Mouse (Mus musculus) E14TG2a.4 (cell line): ENCODE results near the gene Tanc2.

Source experiments
- H3K27me3 ChIP-seq: 2 replicates; pipeline ENCODE4 v1.6.1; 2014; ENCODE audit warnings: low read length, control low read depth; ENCODE audit not compliant: insufficient read depth
- H3K36me3 ChIP-seq: 2 replicates; pipeline ENCODE4 v1.6.1; 2014; ENCODE audit warnings: low read length, control low read depth; ENCODE audit not compliant: insufficient read depth
- H3K4me1 ChIP-seq: replicated peaks from 2 replicates; pipeline ENCODE4 v1.6.1; 2014; ENCODE audit warnings: low read depth, low read length, control low read depth
- H3K4me3 ChIP-seq: replicated peaks from 2 replicates; pipeline ENCODE4 v1.5.1; 2014; ENCODE audit warnings: mild to moderate bottlenecking, low read length
- H3K9me3 ChIP-seq: 2 replicates; pipeline ENCODE4 v1.6.1; 2014; ENCODE audit warnings: low read length, control low read depth
- CTCF ChIP-seq: conservative IDR thresholded peaks from 2 replicates; pipeline ENCODE4 v1.5.1; 2014; ENCODE audit warnings: low read length
- NANOG ChIP-seq: IDR thresholded peaks from 2 replicates; pipeline ENCODE4 v1.6.1; 2014; ENCODE audit warnings: borderline replicate concordance, low read length, mixed read lengths
- POU5F1 ChIP-seq: IDR thresholded peaks from 2 replicates; pipeline ENCODE4 v1.6.1; 2014; ENCODE audit warnings: low read length, borderline replicate concordance

Tanc2 gene

DNA sequence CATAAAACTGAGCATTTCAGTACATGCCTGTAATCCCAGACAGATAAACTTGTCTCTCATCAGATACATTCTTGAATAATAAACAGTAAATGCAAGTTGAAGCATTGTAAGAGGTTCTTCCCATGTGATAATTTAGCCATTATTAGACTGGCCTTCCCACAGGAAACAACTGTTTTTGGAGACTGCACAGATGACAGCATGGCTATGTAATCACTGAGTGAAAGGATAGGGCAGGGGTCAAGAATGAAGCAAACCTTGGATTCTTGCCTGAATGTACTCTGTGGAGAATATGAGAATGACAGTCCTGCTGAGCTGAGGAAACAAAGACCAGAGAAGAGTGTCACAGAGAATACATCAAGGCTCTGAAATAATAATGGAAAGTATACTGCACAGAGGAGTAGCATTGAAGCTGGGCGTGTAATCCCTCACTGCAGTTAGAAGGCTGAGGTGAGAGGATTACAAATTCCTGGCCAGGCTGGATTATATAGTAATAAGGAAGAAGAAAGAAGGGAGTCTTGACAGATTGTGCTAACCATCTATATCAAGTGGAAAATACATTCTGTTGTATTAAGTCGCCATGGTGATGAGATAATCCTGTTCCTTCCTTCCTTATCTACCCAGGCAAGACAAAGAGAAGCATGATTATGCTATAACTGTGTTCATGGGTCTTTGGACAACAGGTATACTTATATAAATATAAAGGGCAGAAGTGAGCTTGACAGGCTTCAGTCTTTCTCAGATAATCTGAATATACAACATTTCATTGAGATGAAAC is 159.7 kb downstream of the Tanc2 start:
- no peak overlapping the region for H3K4me3 ChIP-seq
- TF ChIP-seq POU5F1 (no peak), NANOG (no peak), CTCF (no peak)
- no peaks in the 10 kb centered on the region for H3K9me3 ChIP-seq
- no peaks in the 10 kb centered on the region for H3K27me3 ChIP-seq
- H3K36me3 ChIP-seq, result no peaks in the 10 kb centered on the region
- no peaks in the 10 kb centered on the region for H3K4me1 ChIP-seq

DNA sequence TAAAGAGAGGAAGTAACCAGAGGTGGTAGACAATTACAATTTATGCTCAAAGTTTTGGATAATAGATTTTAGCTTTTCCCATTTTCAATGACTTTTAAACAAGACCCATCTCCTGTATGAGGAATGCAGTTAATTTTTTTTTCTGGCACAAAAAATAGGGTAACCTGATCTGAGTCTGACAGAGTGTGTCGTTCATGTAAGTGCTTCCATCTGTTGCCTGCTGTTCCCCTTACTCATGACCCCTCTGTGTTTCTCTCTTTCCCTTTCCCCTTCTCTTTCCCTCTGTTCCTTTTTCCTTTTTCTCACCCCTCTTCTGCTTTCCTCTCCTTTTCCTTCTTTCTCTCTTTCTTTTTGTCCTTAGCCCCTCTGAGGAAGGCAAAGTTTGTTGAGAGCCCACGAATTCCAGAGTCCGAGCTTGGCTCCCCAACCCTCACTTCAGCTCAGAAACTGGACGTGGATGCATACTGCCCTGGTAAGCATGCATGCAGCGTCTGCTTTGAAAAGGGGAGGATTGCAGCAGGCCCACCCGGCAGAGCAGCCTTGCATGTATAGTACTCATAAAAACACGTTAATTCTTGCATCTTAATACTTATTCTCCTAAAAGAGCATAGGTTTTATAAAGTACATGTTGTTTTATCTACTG is 168.9 kb downstream of the Tanc2 start:
- no peak for TF ChIP-seq NANOG
- TF ChIP-seq POU5F1, result no peak
- no peak for TF ChIP-seq CTCF
- H3K36me3 ChIP-seq, result no peaks in the 10 kb centered on the region
- H3K9me3 ChIP-seq, result no peaks in the 10 kb centered on the region
- H3K4me3 ChIP-seq, result no peak overlapping the region
- no peaks in the 10 kb centered on the region for H3K27me3 ChIP-seq
- no peaks in the 10 kb centered on the region for H3K4me1 ChIP-seq

DNA sequence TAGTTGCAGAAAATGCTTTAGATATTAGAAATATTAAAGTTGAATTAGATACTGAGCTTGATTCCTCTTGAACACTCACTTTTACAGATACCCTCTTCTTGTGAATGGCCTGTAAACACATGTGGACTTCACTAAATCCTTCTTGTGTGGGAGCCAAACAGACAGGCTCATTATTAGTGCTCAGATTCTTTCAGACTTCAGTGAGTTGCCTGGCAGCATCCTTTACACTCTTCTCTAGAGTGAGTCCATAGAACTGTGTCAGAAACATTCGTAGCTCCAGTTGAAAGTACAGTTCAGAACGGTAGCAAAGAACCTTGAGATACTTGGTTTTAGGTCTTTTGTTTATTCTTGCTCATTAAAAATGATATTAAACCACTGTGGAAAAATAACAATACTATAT is 169.6 kb downstream of the Tanc2 start:
- Histone ChIP-seq H3K36me3 (no peaks in the 10 kb centered on the region), H3K4me1 (no peaks in the 10 kb centered on the region), H3K27me3 (no peaks in the 10 kb centered on the region), H3K9me3 (no peaks in the 10 kb centered on the region), H3K4me3 (no peak overlapping the region)
- TF ChIP-seq POU5F1 (no peak), CTCF (no peak), NANOG (no peak)

DNA sequence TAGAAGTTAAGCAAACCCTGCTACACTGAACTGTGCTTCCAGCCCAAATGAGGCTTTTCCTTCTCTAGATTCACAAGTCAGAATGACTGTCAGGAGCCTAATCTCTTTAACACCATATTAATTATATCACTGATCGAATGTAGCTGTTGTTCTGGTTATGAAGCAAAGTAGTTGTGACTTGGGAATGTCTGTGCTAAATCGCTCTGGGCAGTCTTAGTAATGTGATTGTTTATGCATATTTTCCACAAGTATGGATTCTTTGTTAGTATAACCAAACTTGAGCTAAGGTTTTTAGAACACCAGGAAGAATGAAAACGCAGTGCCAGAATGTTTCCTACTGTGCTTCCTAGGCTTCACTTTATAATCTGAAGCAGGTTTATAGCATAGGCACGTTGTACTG is 170.6 kb downstream of the Tanc2 start:
- Histone ChIP-seq H3K4me1 (no peaks in the 10 kb centered on the region), H3K36me3 (no peaks in the 10 kb centered on the region), H3K9me3 (no peaks in the 10 kb centered on the region), H3K27me3 (no peaks in the 10 kb centered on the region), H3K4me3 (no peak overlapping the region)
- TF ChIP-seq NANOG, result no peak
- TF ChIP-seq POU5F1, result no peak
- TF ChIP-seq CTCF, result no peak

DNA sequence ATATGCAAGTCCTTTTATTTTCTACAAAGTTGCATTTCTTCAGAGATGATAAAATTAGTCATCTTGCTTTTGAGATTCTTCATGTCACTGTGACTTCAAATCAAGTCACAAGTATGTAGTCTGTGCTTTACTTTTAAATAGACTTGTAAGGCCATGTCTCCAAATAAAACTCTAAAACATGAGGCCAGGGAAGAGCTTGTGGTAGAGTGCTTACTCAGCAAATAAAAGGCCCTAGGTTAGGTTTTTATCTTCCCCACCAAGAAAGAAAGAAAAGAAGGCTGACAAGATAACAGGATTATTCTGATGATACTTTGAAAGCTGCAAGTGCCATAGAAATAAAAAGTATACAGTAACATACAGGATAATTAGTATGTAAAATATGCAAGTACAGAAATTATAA is 188.0 kb downstream of the Tanc2 start:
- Histone ChIP-seq H3K4me1 (no peaks in the 10 kb centered on the region), H3K36me3 (no peaks in the 10 kb centered on the region), H3K27me3 (no peaks in the 10 kb centered on the region), H3K9me3 (no peaks in the 10 kb centered on the region), H3K4me3 (no peak overlapping the region)
- TF ChIP-seq CTCF (no peak), NANOG (no peak), POU5F1 (no peak)

DNA sequence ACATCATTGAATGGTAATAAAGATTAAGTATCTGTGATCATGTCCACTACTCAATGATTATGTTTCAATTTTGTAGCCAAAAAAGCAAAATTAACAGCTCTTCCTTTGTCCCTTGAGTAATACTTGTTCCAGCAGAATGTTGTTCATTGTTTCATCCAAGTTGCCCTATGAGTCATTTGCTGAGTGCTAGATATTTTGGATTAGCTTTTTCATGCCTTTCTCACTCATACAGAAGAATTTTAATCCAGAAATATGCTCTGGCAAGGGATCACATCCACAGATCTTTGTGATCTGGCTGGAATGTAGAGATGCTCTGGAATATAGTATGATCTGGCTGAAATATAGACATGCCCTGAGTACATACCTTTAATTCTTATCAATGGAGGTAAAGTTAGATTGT is 202.7 kb downstream of the Tanc2 start:
- TF ChIP-seq NANOG (no peak), CTCF (no peak), POU5F1 (no peak)
- H3K27me3 ChIP-seq, result no peaks in the 10 kb centered on the region
- H3K9me3 ChIP-seq, result no peaks in the 10 kb centered on the region

DNA sequence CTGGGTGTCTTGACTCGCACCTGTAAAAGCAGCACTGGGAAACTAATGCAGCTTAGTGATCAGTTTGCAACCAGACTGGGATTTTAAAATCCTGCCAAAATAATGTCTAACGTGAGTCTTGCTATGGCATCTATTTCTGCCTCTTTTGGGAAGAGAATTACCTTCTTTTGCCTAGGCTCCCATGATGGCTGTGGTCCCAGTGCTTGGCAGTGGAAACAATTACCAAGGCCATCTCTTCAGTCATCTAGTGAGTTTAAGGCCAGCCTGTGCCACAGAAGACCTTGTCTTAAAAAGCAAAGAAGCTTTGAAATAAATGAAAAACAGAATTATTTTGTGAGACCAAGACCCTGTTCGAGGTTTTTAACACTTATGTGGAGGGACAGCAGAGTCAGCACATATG is 213.9 kb downstream of the Tanc2 start:
- H3K27me3 ChIP-seq, result no peaks in the 10 kb centered on the region
- no peaks in the 10 kb centered on the region for H3K9me3 ChIP-seq
- TF ChIP-seq POU5F1 (no peak), NANOG (no peak), CTCF (no peak)
- H3K36me3 ChIP-seq, result no peaks in the 10 kb centered on the region
- no peaks in the 10 kb centered on the region for H3K4me1 ChIP-seq
- no peak overlapping the region for H3K4me3 ChIP-seq

More for the DNA sequence above, 202.7 kb downstream of the Tanc2 start:
- H3K4me3 ChIP-seq, result no peak overlapping the region
- no peaks in the 10 kb centered on the region for H3K4me1 ChIP-seq
- no peaks in the 10 kb centered on the region for H3K36me3 ChIP-seq

DNA sequence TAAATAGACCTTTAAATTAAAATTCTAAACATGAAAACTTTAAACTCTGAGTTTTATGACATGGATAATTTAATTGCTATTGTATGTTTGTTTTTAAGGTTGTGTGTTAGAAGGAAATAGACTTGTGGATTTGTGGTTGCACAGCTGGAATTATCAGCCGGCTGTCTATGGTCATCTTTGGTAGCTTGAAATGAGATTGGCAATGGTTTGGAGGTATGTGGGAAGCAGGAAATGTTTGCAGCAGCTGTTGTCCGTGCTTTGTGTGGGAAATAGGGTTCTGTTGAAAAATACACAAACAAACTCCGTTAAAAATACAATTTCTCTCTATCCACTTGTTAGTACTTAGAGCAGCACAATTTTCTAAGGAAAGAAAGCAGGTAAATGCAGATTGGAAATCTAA is 215.0 kb downstream of the Tanc2 start:
- TF ChIP-seq NANOG (no peak), CTCF (no peak), POU5F1 (no peak)
- H3K9me3 ChIP-seq, result no peaks in the 10 kb centered on the region

DNA sequence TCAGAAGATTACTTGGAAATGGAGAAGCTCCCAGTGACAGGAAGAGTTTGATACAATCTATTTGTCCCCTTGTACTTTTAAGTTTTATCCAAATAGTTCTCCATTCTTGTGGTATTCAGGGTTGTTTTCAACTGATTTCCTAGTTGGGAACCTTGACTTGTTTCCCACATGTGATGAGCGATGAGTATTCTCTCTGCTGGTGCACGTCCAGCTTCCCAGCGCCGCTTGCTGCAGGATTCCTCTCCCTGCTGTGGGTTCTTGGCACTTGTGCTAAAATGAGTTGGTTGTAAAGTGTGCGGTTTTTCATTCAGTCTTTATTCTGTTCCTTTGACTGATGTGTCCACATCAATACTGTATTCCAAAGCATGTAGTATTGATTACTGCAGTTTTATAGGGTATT is 217.3 kb downstream of the Tanc2 start:
- H3K27me3 ChIP-seq, result no peaks in the 10 kb centered on the region
- no peaks in the 10 kb centered on the region for H3K36me3 ChIP-seq
- H3K4me3 ChIP-seq, result no peak overlapping the region
- TF ChIP-seq POU5F1, result no peak
- TF ChIP-seq CTCF, result no peak
- no peak for TF ChIP-seq NANOG
- H3K4me1 ChIP-seq, result no peaks in the 10 kb centered on the region
- no peaks in the 10 kb centered on the region for H3K9me3 ChIP-seq

More for the DNA sequence above, 215.0 kb downstream of the Tanc2 start:
- no peaks in the 10 kb centered on the region for H3K36me3 ChIP-seq
- no peaks in the 10 kb centered on the region for H3K27me3 ChIP-seq
- no peaks in the 10 kb centered on the region for H3K4me1 ChIP-seq
- H3K4me3 ChIP-seq, result no peak overlapping the region
